Mouse (Mus musculus) hematopoietic stem cell, adult 5-6 weeks (primary cell): ENCODE results near the gene Foxp2. TPM values are rescaled to one million over a fixed set of nuclear protein-coding genes. Genes with fewer than 3 reads are reported as not detected.

ENCODE experiments used
- ATAC-seq, 2 experiments: fragments of 125-278 bp in 1 of 2; replicated peaks in 1 of 2; 2 replicates each; pipeline ENCODE4 v1.8.0; 2016 to 2017; ENCODE audit warnings: inconsistent platforms in 2 of 2, mild to moderate bottlenecking in 2 of 2, moderate number of reproducible peaks in 2 of 2, low read depth in 1 of 2, moderate TSS enrichment in 1 of 2; ENCODE audit not compliant: low FRiP score in 2 of 2, poor library complexity in 2 of 2, severe bottlenecking in 2 of 2, insufficient read depth in 1 of 2, low TSS enrichment in 1 of 2
- total RNA-seq: library from RNA; stranded (forward); fragments of 172-1452, 232-1000 nt; gene quantifications from 2 replicates; pipeline ENCODE4 v1.2.3, GENCODE M21; 2017

Foxp2 gene
- total RNA-seq, 1 experiment from 2014 or later = not detected

- ATAC-seq = no peak
These were observed 564.3 kb downstream of the Foxp2 start for GRCm38 (mm10) chr6:15465471-15465870.

GRCm38 (mm10) chr6:15466634-15467033 lies 565.5 kb downstream of the Foxp2 start:
- no peak for ATAC-seq

GRCm38 (mm10) chr6:15486909-15487308 lies 585.8 kb downstream of the Foxp2 start:
- no peak for ATAC-seq

Other genes starting within 250 kb of the Foxp2 start
- not detected in 2 replicates for gene Ppp1r3a, start 146.1 kb upstream of the Foxp2 start, total RNA-seq